Mouse (Mus musculus) G1E (cell line): ENCODE data around the gene Cdhr4.

Experiments
- CTCF ChIP-seq: IDR thresholded peaks from 2 replicates; pipeline ENCODE4 v1.5.1; 2012; ENCODE audit warnings: low read depth, low read length, inconsistent platforms, mixed read lengths
- GATA1 ChIP-seq: IDR thresholded peaks from 2 replicates; pipeline ENCODE4 v1.6.1; 2012; ENCODE audit warnings: borderline replicate concordance, low read length, inconsistent platforms, mixed read lengths
- TAL1 ChIP-seq: conservative IDR thresholded peaks from 2 replicates; pipeline ENCODE4 v1.6.1; 2012; ENCODE audit warnings: low read depth, low read length, inconsistent platforms, mixed read lengths

DNA sequence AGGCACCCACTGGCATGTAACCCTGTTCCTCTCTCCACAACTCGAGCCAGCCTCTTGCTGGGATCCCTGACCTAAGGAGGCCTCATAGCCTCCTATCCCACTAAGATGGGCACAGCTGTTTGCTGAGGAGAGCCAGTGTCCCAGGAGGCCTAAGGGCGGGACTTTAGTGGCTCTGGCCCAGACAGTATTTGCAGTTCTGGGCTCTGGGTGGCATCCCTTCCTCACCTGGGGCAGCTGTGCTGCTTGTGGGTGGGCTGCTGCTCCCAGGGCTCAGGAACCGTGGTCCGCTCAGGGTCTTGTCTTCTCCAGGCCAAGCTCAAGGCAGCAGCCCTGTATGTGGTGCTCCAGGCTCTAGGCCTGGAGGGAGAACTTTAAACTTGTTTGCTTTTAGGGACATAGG is 54.3 kb downstream of the Cdhr4 start:
- TF ChIP-seq CTCF: no peak
- TF ChIP-seq GATA1: no peak
- no peak for TF ChIP-seq TAL1
